Mouse (Mus musculus): Measurements from ENCODE around the gene Iqck. TPM values are rescaled to one million over a fixed set of nuclear protein-coding genes. Genes with fewer than 3 reads are reported as not detected.

Iqck gene
- total and polyA plus RNA-seq, 2 experiments from 2014 or later, result 4.4 to 4.8 TPM

GRCm38 (mm10) chr7:118919261-118920006 lies 63.9 kb downstream of the Iqck start:
- WGBS, result 44% methylated on average over 10 of the region's 10 CpGs
- Histone ChIP-seq H3K9ac (replicated peaks; ENCODE audit: low read length) (no peak overlapping the region), H3K9me3 (ENCODE audit: low read length) (no peaks in the 10 kb centered on the region), H3K4me2 (ENCODE audit: low read depth, low read length) (no peak overlapping the region), H3K27ac (no peak overlapping the region), H3K4me1 (ENCODE audit: insufficient read depth, low read length) (no peaks in the 10 kb centered on the region), H3K4me3 (ENCODE audit: low read length) (no peak overlapping the region), H3K27me3 (ENCODE audit: insufficient read depth, low read length) (no peaks in the 10 kb centered on the region), H3K36me3 (ENCODE audit: insufficient read depth, low read length) (no peaks in the 10 kb centered on the region)
- ATAC-seq, result no peak; the same call in 1 of the 2 replicates
- DNase-seq (ENCODE audit: low spot score), result peak; percentile 63
- no peak for TF ChIP-seq CTCF (IDR thresholded peaks at IDR 0.05; ENCODE audit: low read depth)

- Histone ChIP-seq H3K27ac (no peak overlapping the region), H3K4me3 (ENCODE audit: low read length) (no peak overlapping the region), H3K9me3 (ENCODE audit: low read length) (no peaks in the 10 kb centered on the region), H3K4me1 (ENCODE audit: insufficient read depth, low read length) (no peaks in the 10 kb centered on the region), H3K27me3 (ENCODE audit: insufficient read depth, low read length) (no peaks in the 10 kb centered on the region), H3K9ac (replicated peaks; ENCODE audit: low read length) (no peak overlapping the region), H3K4me2 (ENCODE audit: low read depth, low read length) (no peak overlapping the region), H3K36me3 (ENCODE audit: insufficient read depth, low read length) (no peaks in the 10 kb centered on the region)
- ATAC-seq (0 out of 2 replicates have a peak, but pooled peaks have one; percentile 20), DNase-seq (ENCODE audit: low spot score) (no peak)
- 70% methylated on average over 4 of the region's 4 CpGs for WGBS
- no peak for TF ChIP-seq CTCF (IDR thresholded peaks at IDR 0.05; ENCODE audit: low read depth)
Observed at GRCm38 (mm10) chr7:118922441-118923202, 67.1 kb downstream of the Iqck start.

- H3K9me3 ChIP-seq (ENCODE audit: low read length), result no peaks in the 10 kb centered on the region
- H3K36me3 ChIP-seq (ENCODE audit: insufficient read depth, low read length), result no peaks in the 10 kb centered on the region
- 94% methylated on average over 3 of the region's 3 CpGs for WGBS
- DNase-seq (ENCODE audit: low spot score), result no peak
- H3K9ac ChIP-seq (replicated peaks; ENCODE audit: low read length), result no peak overlapping the region
- H3K27me3 ChIP-seq (ENCODE audit: insufficient read depth, low read length), result no peaks in the 10 kb centered on the region
- no peak overlapping the region for H3K4me3 ChIP-seq (ENCODE audit: low read length)
- H3K27ac ChIP-seq, result no peak overlapping the region
- no peak for ATAC-seq
- no peak overlapping the region for H3K4me2 ChIP-seq (ENCODE audit: low read depth, low read length)
- H3K4me1 ChIP-seq (ENCODE audit: insufficient read depth, low read length), result 0 out of 2 replicates have a peak, but pooled peaks cover 8% of the 10 kb centered on the region
- no peak for TF ChIP-seq CTCF (IDR thresholded peaks at IDR 0.05; ENCODE audit: low read depth)
Observed at GRCm38 (mm10) chr7:118925547-118925946, 70.0 kb downstream of the Iqck start.

- no peak overlapping the region for H3K9ac ChIP-seq (replicated peaks; ENCODE audit: low read length)
- H3K27me3 ChIP-seq (ENCODE audit: insufficient read depth, low read length), result no peaks in the 10 kb centered on the region
- no peak for TF ChIP-seq CTCF (IDR thresholded peaks at IDR 0.05; ENCODE audit: low read depth)
- 84% methylated on average over 6 of the region's 6 CpGs for WGBS
- H3K36me3 ChIP-seq (ENCODE audit: insufficient read depth, low read length), result no peaks in the 10 kb centered on the region
- 0 out of 2 replicates have a peak, but pooled peaks cover 8% of the 10 kb centered on the region for H3K4me1 ChIP-seq (ENCODE audit: insufficient read depth, low read length)
- DNase-seq (ENCODE audit: low spot score), result no peak
- no peak overlapping the region for H3K4me2 ChIP-seq (ENCODE audit: low read depth, low read length)
- no peak overlapping the region for H3K4me3 ChIP-seq (ENCODE audit: low read length)
- ATAC-seq, result no peak
- no peak overlapping the region for H3K27ac ChIP-seq
- H3K9me3 ChIP-seq (ENCODE audit: low read length), result no peaks in the 10 kb centered on the region
Observed at GRCm38 (mm10) chr7:118926516-118927260, 71.1 kb downstream of the Iqck start.

GRCm38 (mm10) chr7:118927279-118927678 lies 71.7 kb downstream of the Iqck start:
- Histone ChIP-seq H3K9me3 (ENCODE audit: low read length) (no peaks in the 10 kb centered on the region), H3K27me3 (ENCODE audit: insufficient read depth, low read length) (no peaks in the 10 kb centered on the region), H3K9ac (replicated peaks; ENCODE audit: low read length) (no peak overlapping the region), H3K27ac (no peak overlapping the region), H3K4me2 (ENCODE audit: low read depth, low read length) (no peak overlapping the region), H3K4me1 (ENCODE audit: insufficient read depth, low read length) (0 out of 2 replicates have a peak, but pooled peaks cover 8% of the 10 kb centered on the region), H3K36me3 (ENCODE audit: insufficient read depth, low read length) (no peaks in the 10 kb centered on the region), H3K4me3 (ENCODE audit: low read length) (no peak overlapping the region)
- ATAC-seq (no peak), DNase-seq (ENCODE audit: low spot score) (no peak)
- TF ChIP-seq CTCF (IDR thresholded peaks at IDR 0.05; ENCODE audit: low read depth), result no peak
- whole genome bisulfite sequencing, result 96% methylated on average over 2 of the region's 2 CpGs

- DNase-seq (ENCODE audit: low spot score) (no peak), ATAC-seq (no peak)
- Histone ChIP-seq H3K9me3 (ENCODE audit: low read length) (no peaks in the 10 kb centered on the region), H3K27ac (no peak overlapping the region), H3K9ac (replicated peaks; ENCODE audit: low read length) (no peak overlapping the region), H3K4me2 (ENCODE audit: low read depth, low read length) (no peak overlapping the region), H3K36me3 (ENCODE audit: insufficient read depth, low read length) (no peaks in the 10 kb centered on the region), H3K27me3 (ENCODE audit: insufficient read depth, low read length) (no peaks in the 10 kb centered on the region), H3K4me3 (ENCODE audit: low read length) (no peak overlapping the region), H3K4me1 (ENCODE audit: insufficient read depth, low read length) (0 out of 2 replicates have a peak, but pooled peaks cover 8% of the 10 kb centered on the region)
- WGBS, result 85% methylated on average over 3 of the region's 3 CpGs
- TF ChIP-seq CTCF (IDR thresholded peaks at IDR 0.05; ENCODE audit: low read depth), result no peak
Observed at GRCm38 (mm10) chr7:118928316-118928715, 72.8 kb downstream of the Iqck start.
